Mouse (Mus musculus) gastrocnemius, adult 2 months (tissue): Measurements from ENCODE around the gene Lactb. TPM values are rescaled to one million over a fixed set of nuclear protein-coding genes. Genes with fewer than 3 reads are reported as not detected.
A peak's percentile ranks its signal among the peaks of the same experiment; 100 is the strongest.

Experiments
- DNase-seq: peaks from one replicate; pipeline ENCODE4 v3.0.0; 2022
- H3K27ac ChIP-seq: fragments of 200-600 bp; 2 replicates; pipeline ENCODE4 v1.8.1; 2022; ENCODE audit warnings: mild to moderate bottlenecking
- H3K4me3 ChIP-seq: fragments of 200-600 bp; 2 replicates; pipeline ENCODE4 v1.8.1; 2022; ENCODE audit warnings: mild to moderate bottlenecking, moderate library complexity
- CTCF ChIP-seq: fragments of 200-600 bp; IDR thresholded peaks from 2 replicates; pipeline ENCODE4 v1.8.1; 2022; ENCODE audit warnings: antibody characterized with exemption, mild to moderate bottlenecking, moderate library complexity
- intact Hi-C: fragments of 180-260 bp; cut with DNase I; formaldehyde crosslinking; loops from one replicate; pipeline ENCODE4 v1.15.1; 2025
- long read RNA-seq, 2 experiments: library from polyadenylated mRNA; stranded (forward); transcript quantifications; one replicate each; pipeline ENCODE4 v2.0.0; 2021
- total RNA-seq, 2 experiments: library from RNA; stranded (reverse); gene quantifications; 2 replicates each; pipeline ENCODE4 v1.2.3; 2021

Lactb gene
- 10 to 100 TPM; 17.7 to 22.3 TPM for total RNA-seq
- long read RNA-seq, experiment 1, transcript Lactb-201 (6 exons, 2,031 nt): major isoform, 28 of 33 reads
- long read RNA-seq, experiment 1, partial matches to known transcripts: 2 of 33 reads
- long read RNA-seq, experiment 1, other reads (novel, unspliced or antisense): 3 of 33 reads
- long read RNA-seq, experiment 2, transcript Lactb-201 (6 exons, 2,031 nt): major isoform, 24 of 30 reads
- long read RNA-seq, experiment 2, partial matches to known transcripts: 2 of 30 reads
- long read RNA-seq, experiment 2, other reads (novel, unspliced or antisense): 2 of 30 reads

GRCm38 (mm10) chr9:66975239-66975645 lies at the start of gene Lactb:
Gene Lactb (minus strand): TSS chr9:66975484.
- peak within 1 kb of the TSS; percentile 99 for H3K4me3 ChIP-seq
- no peak for TF ChIP-seq CTCF
- intact Hi-C loops: loop anchor here (5.0 kb wide), 2 partner anchors 38 to 138 kb away; no protein-coding TSS in a partner anchor
- peak; percentile 98 for DNase-seq
- peak within 1 kb of the TSS; percentile 95 for H3K27ac ChIP-seq

GRCm38 (mm10) chr9:67023371-67023770 lies 48.1 kb upstream of the Lactb start:
- Histone ChIP-seq H3K4me3 (no peak overlapping the region), H3K27ac (peak overlapping the region; percentile 16; the same call in 1 of the 2 replicates)
- intact Hi-C loops: no loop called here
- TF ChIP-seq CTCF: no peak
- DNase-seq: peak; percentile 41

GRCm38 (mm10) chr9:67020063-67020462 lies 44.8 kb upstream of the Lactb start:
- no peak overlapping the region for H3K27ac ChIP-seq

DNA sequence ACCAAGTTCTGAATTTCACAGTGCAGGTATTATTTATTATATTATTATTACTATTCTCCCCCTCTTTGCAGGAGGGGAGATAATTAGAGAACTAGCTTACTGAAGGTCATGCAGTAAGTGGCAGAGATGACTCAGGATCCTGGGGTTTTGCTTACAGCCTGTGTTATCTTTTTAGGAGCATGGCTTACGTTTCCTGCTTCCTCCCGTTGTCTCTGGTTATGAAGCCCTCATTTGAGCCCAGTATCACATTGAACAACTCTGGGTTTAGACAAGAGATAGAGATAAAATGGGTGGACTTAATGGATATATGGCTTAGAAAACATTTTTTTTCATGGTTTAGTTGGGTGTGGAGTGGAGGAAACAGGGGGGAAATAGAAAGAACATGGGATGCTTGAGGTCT lies 38.2 kb upstream of the Lactb start:
- H3K27ac ChIP-seq: peak overlapping the region; percentile 81
- intact Hi-C loops: no loop called here
- DNase-seq: no peak
- TF ChIP-seq CTCF: no peak
- H3K4me3 ChIP-seq: peak overlapping the region; percentile 65

More at GRCm38 (mm10) chr9:67020063-67020462, 44.8 kb upstream of the Lactb start:
- DNase-seq: no peak
- H3K4me3 ChIP-seq: no peak overlapping the region
- intact Hi-C loops: no loop called here
- TF ChIP-seq CTCF: no peak

- DNase-seq: peak; percentile 89
- intact Hi-C loops: no loop called here
- H3K4me3 ChIP-seq: peak overlapping the region; percentile 65
- peak overlapping the region; percentile 81 for H3K27ac ChIP-seq
- TF ChIP-seq CTCF: no peak
Observed at GRCm38 (mm10) chr9:67012470-67012869, 37.2 kb upstream of the Lactb start.

GRCm38 (mm10) chr9:67011483-67011882 lies 36.2 kb upstream of the Lactb start:
- DNase-seq: no peak
- no peak for TF ChIP-seq CTCF
- no peak overlapping the region for H3K27ac ChIP-seq
- H3K4me3 ChIP-seq: no peak overlapping the region
- intact Hi-C loops: no loop called here

DNA sequence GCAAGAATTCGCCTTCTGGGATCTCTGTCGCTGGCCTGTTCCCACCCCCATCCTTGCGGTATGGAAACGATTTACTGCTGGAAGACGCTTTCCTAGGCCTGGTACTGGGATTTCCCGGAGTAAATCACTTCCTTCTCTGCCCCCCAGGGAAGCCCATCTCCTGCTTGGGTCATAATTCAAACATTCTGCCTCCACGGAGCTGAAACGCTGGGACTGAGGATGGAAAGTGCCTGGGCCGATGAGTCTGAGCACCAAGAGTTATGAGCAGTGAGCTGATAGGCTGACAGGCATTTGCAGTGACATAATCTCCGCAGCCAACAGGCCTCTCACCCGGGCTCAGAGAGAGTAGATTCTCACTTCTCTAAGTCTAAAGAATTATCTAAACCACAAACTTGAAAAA lies 33.5 kb upstream of the Lactb start:
- Histone ChIP-seq H3K4me3 (no peak overlapping the region), H3K27ac (no peak overlapping the region)
- intact Hi-C loops: no loop called here
- TF ChIP-seq CTCF: no peak
- DNase-seq: no peak

DNA sequence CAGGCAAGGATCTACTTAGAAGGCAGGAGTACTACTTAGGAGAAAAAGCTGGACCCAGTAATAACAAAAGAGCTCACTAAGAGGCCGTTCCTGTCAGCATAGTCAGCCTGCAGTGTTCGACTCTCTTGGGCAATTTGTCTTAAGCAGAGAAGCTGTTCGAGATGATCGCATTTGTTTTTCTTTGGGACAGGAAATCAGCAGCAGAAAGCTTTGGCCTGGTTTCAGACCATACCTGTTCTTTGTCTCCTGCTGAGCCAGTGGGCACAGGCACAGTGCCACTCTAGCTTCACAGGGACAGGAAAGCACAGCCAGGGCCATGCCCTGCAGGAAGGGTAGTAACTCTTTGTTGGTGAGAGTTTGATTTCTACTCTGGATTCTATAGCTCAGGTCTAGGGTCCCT lies 31.1 kb upstream of the Lactb start:
- no peak for TF ChIP-seq CTCF
- no peak overlapping the region for H3K4me3 ChIP-seq
- intact Hi-C loops: no loop called here

DNA sequence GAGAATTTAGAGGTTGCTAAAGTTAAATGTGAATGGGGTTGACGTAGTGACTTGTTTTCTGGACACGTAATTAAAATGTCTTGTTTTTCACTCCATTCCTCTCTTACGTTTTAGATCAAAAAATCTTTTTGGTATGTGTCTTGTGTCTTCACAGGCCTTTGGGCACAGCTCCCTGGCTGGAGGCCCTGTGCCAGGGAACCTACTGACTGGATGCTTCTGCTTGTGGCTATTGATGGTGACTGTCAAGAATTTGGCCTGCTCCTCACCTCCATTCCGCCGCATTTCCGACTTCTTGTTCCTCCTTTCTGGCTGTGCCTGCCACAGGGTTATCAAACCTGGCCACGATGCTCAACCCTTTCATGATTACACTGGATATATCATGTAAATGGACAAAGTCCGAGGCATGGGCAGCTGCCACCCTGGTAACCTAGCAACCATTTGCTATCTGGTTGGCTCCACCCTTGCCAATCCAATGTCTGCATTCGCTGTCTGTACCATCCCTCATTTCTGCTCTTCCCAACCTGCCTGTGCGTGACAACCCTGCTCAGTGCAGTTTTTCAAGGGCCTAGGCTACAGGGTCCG lies 30.0 kb upstream of the Lactb start:
- DNase-seq: no peak
- no peak for TF ChIP-seq CTCF
- no peak overlapping the region for H3K27ac ChIP-seq
- H3K4me3 ChIP-seq: no peak overlapping the region
- intact Hi-C loops: no loop called here

More for the DNA sequence above, 31.1 kb upstream of the Lactb start:
- no peak overlapping the region for H3K27ac ChIP-seq
- DNase-seq: no peak

DNA sequence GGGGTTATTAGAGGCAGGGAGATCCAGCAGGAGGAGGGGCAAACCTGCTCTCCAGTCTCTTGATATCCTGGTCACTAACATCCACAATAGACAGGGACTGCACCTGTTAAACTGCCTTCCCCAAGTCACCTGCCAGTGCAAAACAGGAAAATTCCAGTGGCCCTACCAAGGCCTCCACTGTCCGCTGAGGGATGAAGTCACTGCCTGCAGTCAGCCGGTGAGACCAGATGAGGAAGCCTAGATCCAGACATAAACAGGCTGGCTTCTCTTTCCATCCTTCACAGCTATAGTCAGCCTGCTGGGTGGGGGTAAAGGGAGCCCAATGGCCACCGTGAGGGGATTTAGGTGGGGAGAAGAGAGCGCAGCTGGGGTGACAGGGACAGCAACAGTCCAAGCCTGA lies 28.4 kb upstream of the Lactb start:
- intact Hi-C loops: loop anchor here (5.0 kb wide), 1 partner anchor 209 kb away; no protein-coding TSS in a partner anchor
- no peak overlapping the region for H3K4me3 ChIP-seq
- no peak overlapping the region for H3K27ac ChIP-seq
- no peak for TF ChIP-seq CTCF
- DNase-seq: no peak

- no peak for DNase-seq
- intact Hi-C loops: loop anchor here (5.0 kb wide), 1 partner anchor 209 kb away; no protein-coding TSS in a partner anchor
- Histone ChIP-seq H3K27ac (no peak overlapping the region), H3K4me3 (no peak overlapping the region)
- TF ChIP-seq CTCF: no peak
Observed at GRCm38 (mm10) chr9:67003156-67003555, 27.9 kb upstream of the Lactb start.

DNA sequence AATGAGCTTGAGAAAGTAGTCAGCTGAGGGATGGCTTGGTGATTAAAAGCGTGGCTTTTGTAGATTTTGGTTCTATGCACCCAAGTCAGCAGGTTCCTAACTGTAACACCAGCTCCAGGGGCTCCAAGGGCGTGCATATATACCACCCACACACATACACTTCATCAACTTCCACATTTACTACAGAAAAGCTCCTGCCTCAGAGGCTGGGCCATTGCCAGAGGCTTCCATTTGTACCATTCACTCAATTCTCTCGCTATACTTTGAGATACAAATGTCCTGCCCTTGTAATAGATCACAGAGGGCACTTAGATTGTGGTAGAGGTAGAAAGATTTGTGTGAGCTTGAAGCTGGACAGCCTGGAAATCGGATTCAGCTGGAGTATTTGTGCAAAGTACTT lies 26.2 kb upstream of the Lactb start:
- H3K27ac ChIP-seq: no peak overlapping the region
- no peak for TF ChIP-seq CTCF
- H3K4me3 ChIP-seq: no peak overlapping the region
- intact Hi-C loops: loop anchor here (1.0 to 5.0 kb wide), 3 partner anchors 43 to 273 kb away; no protein-coding TSS in a partner anchor
- DNase-seq: no peak

DNA sequence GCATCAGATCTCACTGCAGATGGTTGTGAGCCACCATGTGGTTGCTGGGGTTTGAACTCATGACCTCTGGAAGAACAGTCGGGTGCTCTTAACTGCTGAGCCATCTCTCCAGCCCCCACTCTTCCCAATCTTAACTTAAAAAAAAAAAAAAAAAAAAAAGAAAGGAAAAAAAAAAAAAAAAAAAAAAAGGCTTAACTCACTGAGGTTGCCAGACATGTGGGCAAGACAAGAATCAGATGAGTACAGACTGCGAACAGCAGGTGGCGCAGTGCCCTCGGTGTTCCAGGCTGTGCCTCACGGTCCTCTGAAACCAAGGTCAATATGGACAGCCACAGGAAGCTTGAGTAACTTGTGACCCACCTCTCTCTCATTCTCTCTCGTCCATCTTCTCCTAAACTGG lies 25.8 kb upstream of the Lactb start:
- H3K4me3 ChIP-seq: no peak overlapping the region
- no peak overlapping the region for H3K27ac ChIP-seq
- DNase-seq: peak; percentile 86
- peak; percentile 70 for TF ChIP-seq CTCF
- intact Hi-C loops: loop anchor here (1.0 to 5.0 kb wide), 3 partner anchors 43 to 274 kb away; no protein-coding TSS in a partner anchor
